Mouse (Mus musculus) kidney, adult 8-10 months (tissue): ENCODE measurements around the gene Oxct2a.
A peak's percentile ranks its signal among the peaks of the same experiment; 100 is the strongest.
"Not testable (repeated sequence)": the region's sequence is repeated elsewhere in the genome, so short reads cannot be mapped to it uniquely, and the experiment has no call there.

ENCODE experiments used
- DNase-seq, 2 experiments: peaks; one replicate each; pipeline ENCODE4 v3.0.0; 2022

The Oxct2a gene

GRCm38 (mm10) chr4:123323534-123323933 lies at the start of gene Oxct2a:
Oxct2a (minus strand) TSS chr4:123323634.
- DNase-seq, result no peak

GRCm38 (mm10) chr4:123363555-123363954 lies 40.1 kb upstream of the Oxct2a start:
- no peak for DNase-seq

- no peak for DNase-seq
Observed at GRCm38 (mm10) chr4:123360771-123361170, 37.3 kb upstream of the Oxct2a start.

- no peak for DNase-seq
Observed at GRCm38 (mm10) chr4:123358613-123359012, 35.2 kb upstream of the Oxct2a start.

GRCm38 (mm10) chr4:123355941-123356340 lies 32.5 kb upstream of the Oxct2a start:
- no peak for DNase-seq

GRCm38 (mm10) chr4:123353271-123353877 lies 29.9 kb upstream of the Oxct2a start:
- no peak for DNase-seq

- peak; percentile 4 to 10 for DNase-seq
Observed at GRCm38 (mm10) chr4:123343471-123343789, 20.0 kb upstream of the Oxct2a start.

GRCm38 (mm10) chr4:123342642-123343470 lies 19.4 kb upstream of the Oxct2a start, which contains the start of gene Bmp8a:
Bmp8a (minus strand) TSS chr4:123343252.
- DNase-seq, result peak; percentile 51 to 59

- DNase-seq, result no peak
Observed at GRCm38 (mm10) chr4:123342091-123342641, 18.7 kb upstream of the Oxct2a start.

GRCm38 (mm10) chr4:123340232-123340631 lies 16.8 kb upstream of the Oxct2a start:
- no peak for DNase-seq

GRCm38 (mm10) chr4:123337693-123338092 lies 14.3 kb upstream of the Oxct2a start:
- no peak for DNase-seq

- DNase-seq, result no peak
Observed at GRCm38 (mm10) chr4:123335796-123336585, 12.6 kb upstream of the Oxct2a start.

GRCm38 (mm10) chr4:123335244-123335643 lies 11.8 kb upstream of the Oxct2a start:
- DNase-seq, result not testable (repeated sequence)

- DNase-seq, result no peak
Observed at GRCm38 (mm10) chr4:123334177-123334576, 10.7 kb upstream of the Oxct2a start.

GRCm38 (mm10) chr4:123333151-123333550 lies 9.7 kb upstream of the Oxct2a start:
- no peak for DNase-seq

GRCm38 (mm10) chr4:123331961-123332360 lies 8.5 kb upstream of the Oxct2a start:
- DNase-seq, result not testable (repeated sequence)

- no peak for DNase-seq
Observed at GRCm38 (mm10) chr4:123331326-123331725, 7.9 kb upstream of the Oxct2a start.

- no peak for DNase-seq
Observed at GRCm38 (mm10) chr4:123328946-123329345, 5.5 kb upstream of the Oxct2a start.

- DNase-seq, result no peak
Observed at GRCm38 (mm10) chr4:123327630-123328029, 4.2 kb upstream of the Oxct2a start.

GRCm38 (mm10) chr4:123326087-123326486 lies 2.7 kb upstream of the Oxct2a start:
- no peak for DNase-seq

GRCm38 (mm10) chr4:123322910-123323309 lies 524 bp downstream of the Oxct2a start:
- not testable (repeated sequence) for DNase-seq

- DNase-seq, result no peak
Observed at GRCm38 (mm10) chr4:123314497-123314896, 8.9 kb downstream of the Oxct2a start.

GRCm38 (mm10) chr4:123313010-123313409 lies 10.4 kb downstream of the Oxct2a start:
- DNase-seq, result no peak
